Mouse (Mus musculus): ENCODE results near the gene Arhgap36. TPM values are rescaled to one million over a fixed set of nuclear protein-coding genes. Genes with fewer than 3 reads are reported as not detected.

The Arhgap36 gene
- polyA plus RNA-seq (2012; rRNA removed), result 0.11 and 0.19 TPM in 2 replicates

DNA sequence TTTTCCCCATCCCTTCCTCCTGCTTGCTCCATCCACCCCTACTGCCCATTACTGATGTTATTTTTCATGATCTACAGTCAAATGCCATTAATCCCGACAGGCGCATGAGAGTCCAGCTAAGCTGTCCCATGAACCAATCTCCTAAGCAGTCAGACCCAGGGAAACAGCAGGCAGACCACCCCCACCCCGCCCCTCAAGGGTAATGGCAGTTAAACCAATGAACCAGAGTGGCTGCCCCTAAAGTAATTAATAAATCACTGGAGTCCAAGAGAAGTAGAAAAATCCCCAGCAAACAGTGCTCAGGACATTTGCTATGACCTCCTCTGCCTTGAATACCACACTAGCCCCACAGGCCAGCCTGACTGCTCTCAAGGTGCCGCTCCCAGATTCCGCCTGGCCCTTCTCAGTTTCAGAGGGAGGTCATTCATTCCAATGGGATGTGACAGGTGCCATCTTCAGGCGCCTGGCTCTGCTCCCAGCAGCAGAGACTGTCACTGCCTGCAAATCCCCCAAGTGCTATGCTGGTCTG lies at the start of gene Arhgap36:
Arhgap36 (plus strand) TSS at position 504 of the 529 bp plus-strand sequence.
- no peak for DNase-seq (ENCODE audit: low read depth)

DNA sequence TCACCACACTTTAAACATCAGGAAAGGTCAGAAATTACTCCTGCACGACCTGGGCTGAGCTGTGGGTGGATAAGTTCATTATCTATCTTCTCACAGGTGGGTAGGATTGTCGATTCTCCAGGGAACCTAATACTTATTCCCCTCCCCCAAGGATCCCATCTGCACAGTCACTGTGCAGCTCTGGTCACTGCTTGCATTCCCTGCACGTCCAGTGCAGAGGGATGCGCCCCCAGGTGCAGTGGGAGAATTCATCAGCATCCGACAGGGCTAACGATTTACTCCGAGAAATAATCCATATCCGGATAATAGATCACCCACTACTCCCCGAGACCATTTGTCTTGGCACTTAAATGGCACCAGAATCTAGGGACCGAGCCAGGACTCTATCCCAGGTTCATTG lies 6.0 kb upstream of the Arhgap36 start:
- DNase-seq (ENCODE audit: low read depth), result no peak

DNA sequence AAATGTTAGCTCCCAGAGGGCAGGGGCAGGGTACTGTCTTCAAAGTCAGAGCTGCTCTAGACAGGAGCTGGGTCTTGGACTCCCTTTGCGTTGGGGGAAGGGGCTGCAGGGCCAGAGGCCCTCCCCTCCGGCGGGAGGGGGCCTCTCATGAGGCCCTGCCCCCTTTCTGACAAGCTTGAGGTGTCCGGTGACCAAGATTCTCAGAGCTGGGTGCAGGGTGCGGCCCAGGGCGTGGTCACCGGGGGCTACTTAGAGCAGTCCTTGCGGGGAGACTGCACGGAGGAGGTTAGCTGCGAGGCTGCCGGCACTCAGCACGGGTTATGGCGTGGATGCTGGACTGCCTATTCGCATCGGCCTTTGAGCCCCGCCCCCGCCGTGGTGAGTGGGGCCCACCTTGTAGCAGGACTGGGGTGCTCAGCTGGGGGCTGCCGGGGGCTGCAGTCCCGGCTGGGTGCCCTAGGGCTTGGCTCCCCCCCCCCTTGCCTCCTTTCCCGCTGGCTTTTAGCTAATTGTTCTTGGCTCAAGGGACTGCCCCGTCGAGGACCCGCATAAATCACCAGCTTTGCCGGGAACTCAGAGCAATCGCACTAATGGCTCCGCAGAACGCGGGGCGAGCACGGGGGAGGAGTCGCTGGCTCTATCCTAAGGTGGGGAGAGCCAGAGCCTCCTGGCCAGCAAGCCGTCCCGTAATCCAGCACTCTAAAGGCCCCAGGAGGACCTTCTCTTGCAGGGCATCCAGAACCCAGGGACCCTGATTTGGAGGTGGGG lies 6.7 kb downstream of the Arhgap36 start:
- no peak for DNase-seq (ENCODE audit: low read depth)

DNA sequence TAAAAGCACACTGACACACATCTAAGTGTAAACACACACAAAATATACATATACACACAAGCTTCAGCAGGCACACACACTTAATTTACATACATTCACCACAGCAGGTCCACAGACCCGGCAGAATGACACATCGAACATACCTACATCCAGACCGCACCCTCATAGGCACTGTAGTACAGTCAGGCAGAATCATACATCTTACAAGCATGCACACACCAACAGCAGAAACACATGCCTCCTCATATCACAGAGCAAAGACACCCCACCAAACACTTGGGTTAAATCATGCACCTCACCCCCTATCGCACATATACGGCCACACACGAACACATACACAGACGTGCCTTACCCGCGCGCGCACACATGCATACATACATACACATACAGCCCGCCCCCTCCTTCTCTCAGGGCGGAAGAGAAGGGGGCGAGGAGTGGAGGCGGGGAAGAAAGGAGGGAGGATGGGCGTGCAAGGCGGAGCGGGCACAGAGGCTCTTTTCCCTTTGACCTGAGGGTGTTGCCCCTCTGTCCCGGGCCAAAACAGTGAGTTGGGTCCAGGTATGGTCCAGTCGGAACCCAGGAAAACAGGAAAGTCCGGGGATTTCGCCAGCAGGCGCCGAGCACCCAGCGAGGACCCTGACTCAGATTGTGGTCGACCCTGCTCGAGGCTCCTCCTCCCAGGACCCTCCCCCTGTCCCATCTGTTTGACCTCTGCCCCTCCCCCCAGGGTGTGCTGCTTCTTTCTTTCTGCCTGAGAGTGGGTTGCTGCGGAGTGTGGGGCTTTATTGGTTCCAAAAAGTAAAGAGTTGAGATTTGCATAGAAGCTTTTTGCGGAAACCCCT lies 16.4 kb downstream of the Arhgap36 start:
- no peak for DNase-seq (ENCODE audit: low read depth)

DNA sequence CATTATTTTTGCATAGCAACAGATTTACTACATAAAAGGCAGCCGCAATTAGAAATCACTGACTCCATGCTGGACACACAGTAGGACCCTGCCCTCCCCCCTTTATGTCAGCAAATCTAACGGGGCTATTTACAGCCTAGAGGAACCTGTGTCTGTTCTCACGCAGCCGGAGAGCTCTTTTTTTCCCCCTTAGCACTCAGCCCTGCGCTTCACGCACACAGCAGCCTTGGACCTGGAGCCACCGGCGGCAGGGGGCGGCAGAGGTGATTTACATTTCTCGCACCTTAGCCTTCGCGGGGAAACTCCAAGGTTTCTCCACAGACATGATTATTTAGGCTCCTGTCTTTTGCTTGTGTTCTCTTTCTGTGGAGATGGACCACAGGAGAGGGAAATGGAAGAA lies 17.1 kb downstream of the Arhgap36 start:
- DNase-seq (ENCODE audit: low read depth), result no peak

DNA sequence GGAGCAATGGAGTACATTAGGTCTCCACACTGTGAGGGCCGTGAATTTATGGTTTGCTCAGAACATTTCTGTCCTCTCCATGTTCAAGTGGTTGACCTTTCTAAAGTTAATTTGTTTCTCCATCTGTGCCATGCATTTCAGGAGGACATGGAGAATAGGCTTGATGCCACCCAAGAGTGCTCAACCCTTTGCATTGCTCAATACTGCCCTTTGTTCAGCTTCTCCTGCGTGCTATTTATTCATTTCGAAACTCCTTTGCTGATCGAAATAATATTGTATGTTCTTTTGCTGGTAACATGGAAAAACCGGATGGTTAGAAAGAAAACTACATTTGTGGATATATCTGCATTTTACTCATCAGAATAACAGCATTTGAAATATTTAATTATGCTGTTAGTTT lies 25.4 kb downstream of the Arhgap36 start:
- no peak for DNase-seq (ENCODE audit: low read depth)

DNA sequence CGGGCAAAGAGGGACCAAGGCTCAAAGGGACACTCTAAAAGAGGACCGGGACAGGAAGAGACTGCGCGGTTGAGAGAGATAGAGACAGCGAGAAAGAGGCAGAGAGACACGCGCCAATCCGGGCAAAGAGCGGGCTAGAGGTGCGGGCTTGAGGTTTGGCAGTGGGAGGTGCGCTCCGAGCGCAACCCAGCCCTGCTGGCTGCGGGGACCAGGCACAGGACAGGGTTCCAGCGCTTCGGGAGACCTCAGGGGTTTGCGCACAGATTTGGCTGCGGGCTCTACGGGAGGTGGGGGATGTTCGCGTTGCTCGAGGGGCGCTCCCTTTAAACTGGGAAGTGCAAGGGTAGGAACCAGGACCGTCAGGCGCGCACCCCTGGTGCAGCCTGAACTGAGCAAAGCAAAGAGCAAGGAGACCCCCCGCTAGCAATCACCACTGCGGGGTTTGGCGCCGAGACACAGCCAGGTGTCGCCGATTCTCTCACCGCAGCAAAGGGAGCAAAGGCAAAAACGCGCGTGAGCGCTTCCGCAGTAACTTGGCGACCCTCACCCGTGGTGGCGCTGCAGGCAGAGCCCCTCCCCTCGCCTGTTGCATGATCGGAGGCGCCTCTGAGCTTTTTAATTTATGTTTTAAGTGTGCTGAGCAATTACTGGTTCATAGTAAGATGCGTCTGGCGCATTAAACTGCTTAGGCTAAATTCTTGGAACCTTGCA lies 30.1 kb downstream of the Arhgap36 start:
- DNase-seq (ENCODE audit: low read depth), result no peak

Other genes starting within 250 kb of the Arhgap36 start
- gene Enox2, start 175.7 kb upstream of the Arhgap36 start, polyA plus RNA-seq (2012; rRNA removed), result 10.0 and 10.4 TPM in 2 replicates
- not detected in 2 replicates for gene Olfr1320, start 208.4 kb downstream of the Arhgap36 start, polyA plus RNA-seq (2012; rRNA removed)